Mouse (Mus musculus) spleen, adult 2 months (tissue): ENCODE measurements around the gene Gm10031.

ENCODE experiments used
- CTCF ChIP-seq: fragments of 200-500 bp; IDR thresholded peaks from 2 replicates; pipeline ENCODE4 v1.5.1; 2011; ENCODE audit warnings: mild to moderate bottlenecking, inconsistent platforms; ENCODE audit not compliant: insufficient read depth, insufficient read length, insufficient replicate concordance; ENCODE audit errors: extremely low read depth
- POLR2A ChIP-seq: fragments of 200-500 bp; IDR thresholded peaks from 2 replicates; pipeline ENCODE4 v1.6.1; 2011; ENCODE audit warnings: low read depth, low read length, inconsistent platforms

DNA sequence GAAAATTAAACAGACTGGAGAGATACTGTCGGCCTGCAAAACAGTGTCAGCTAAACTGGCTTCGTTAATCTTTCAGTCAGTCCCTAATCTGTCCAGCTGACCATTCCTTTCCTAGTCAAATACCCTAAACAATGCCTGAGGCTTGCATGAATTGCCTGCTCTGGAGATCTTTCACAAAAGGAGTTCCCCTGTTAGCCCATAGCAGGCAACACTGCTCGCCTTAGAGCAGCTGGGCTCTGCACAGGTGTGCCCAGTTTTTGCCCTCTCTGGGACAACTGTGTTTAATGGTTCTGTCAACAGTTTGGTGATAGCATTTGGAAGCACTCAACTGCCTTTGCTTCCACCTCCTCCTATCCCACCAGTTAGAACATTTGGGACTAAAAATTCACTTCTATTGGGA, 49.0 kb upstream of the Gm10031 start:
- TF ChIP-seq POLR2A (no peak), CTCF (no peak)
